Mouse (Mus musculus) heart, postnatal 0 days (tissue): Measurements from ENCODE around the gene Bcl7c.

Source experiments
- CTCF ChIP-seq: IDR thresholded peaks from 2 replicates; pipeline ENCODE4 v1.5.1; 2016; ENCODE audit warnings: antibody characterized with exemption, control low read depth, low read depth
- EP300 ChIP-seq: IDR thresholded peaks from 2 replicates; pipeline ENCODE4 v1.6.1; 2016; ENCODE audit warnings: antibody characterized with exemption, low read depth

GRCm38 (mm10) chr7:127666066-127666654 is 42.6 kb downstream of the Bcl7c start:
- TF ChIP-seq CTCF (no peak), EP300 (no peak)
